Mouse (Mus musculus) cerebellum, adult 18-20 months (tissue): Measurements from ENCODE around the gene Krt15.

Experiments
- DNase-seq, 2 experiments: peaks; one replicate each; pipeline ENCODE4 v3.0.0; 2021

Gene Krt15

DNA sequence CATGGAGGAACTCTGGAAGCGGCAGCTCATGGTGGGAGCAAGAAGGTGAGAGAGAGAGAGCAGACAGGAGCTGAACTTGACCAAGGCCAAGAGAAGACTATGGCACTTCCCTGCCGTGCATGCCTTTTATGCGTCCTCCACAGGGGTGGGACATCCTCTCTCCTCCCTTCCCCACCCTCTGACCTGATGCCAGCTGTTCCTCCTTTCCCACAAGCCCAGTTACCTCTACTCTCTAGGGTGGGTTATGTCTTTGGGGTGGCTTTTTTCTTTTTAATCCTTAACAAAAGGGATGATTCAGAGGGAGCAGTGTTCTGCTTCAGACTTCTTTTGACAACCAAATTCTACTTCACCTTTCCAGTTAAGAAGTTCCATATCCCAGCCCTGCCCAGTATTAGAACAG is 14.3 kb downstream of the Krt15 start, which contains the start of gene Krt13:
Krt13 (minus strand) TSS at position 101 of the 400 bp plus-strand sequence.
- DNase-seq: no peak

GRCm38 (mm10) chr11:100120331-100120730 is 15.4 kb downstream of the Krt15 start:
- DNase-seq: no peak

GRCm38 (mm10) chr11:100113742-100114029 is 22.0 kb downstream of the Krt15 start:
- DNase-seq: no peak

- DNase-seq: no peak
Observed at GRCm38 (mm10) chr11:100112935-100113741, 22.6 kb downstream of the Krt15 start.

GRCm38 (mm10) chr11:100105576-100106122 is 30.1 kb downstream of the Krt15 start, which contains the start of gene Krt36:
Krt36 (minus strand) TSS chr11:100105626.
- DNase-seq: no peak

GRCm38 (mm10) chr11:100102693-100103429 is 32.9 kb downstream of the Krt15 start:
- no peak for DNase-seq

DNA sequence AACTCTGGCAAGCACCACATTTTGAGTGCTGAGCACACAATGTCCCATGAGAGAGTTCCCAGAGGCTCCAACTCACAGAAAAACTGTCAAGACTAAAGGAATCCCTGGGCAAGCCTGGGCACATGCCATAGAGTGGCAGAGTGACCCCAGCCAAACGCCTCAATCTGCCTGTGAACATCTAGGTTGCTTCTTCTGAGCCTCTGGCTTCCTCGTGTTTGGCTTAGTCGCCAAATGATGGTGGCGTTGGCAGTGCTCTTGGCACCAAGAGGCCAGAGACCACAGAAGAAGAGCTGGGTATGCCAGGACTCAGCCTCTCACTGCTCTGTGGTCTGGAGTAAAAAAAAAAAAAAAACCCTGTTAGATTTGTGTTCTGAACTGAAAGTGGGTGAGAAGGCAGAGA is 35.3 kb downstream of the Krt15 start:
- no peak for DNase-seq

- no peak for DNase-seq
Observed at GRCm38 (mm10) chr11:100097819-100098218, 37.9 kb downstream of the Krt15 start.

DNA sequence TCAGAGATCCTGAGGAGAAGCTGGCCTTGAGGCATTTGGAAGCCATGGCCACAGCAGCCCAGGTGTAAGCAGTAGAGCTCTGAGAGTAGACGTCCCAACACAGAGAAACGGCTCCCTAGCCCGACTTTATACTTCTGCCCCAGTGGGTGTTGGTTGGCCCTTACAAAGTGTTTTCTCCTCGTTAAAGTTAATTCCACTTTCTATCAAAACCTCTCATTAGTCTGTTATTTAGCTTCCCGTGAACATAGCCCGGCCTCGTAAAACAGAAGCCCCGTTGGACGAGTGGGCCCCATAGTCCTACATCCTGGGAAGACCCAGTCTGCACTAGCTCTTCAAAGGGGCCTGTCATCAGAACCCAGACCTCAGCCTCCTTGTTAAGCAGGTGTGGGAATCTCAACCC is 39.6 kb downstream of the Krt15 start, which contains the start of gene Krt35:
Krt35 (minus strand) TSS at position 101 of the 400 bp plus-strand sequence.
- no peak for DNase-seq

DNA sequence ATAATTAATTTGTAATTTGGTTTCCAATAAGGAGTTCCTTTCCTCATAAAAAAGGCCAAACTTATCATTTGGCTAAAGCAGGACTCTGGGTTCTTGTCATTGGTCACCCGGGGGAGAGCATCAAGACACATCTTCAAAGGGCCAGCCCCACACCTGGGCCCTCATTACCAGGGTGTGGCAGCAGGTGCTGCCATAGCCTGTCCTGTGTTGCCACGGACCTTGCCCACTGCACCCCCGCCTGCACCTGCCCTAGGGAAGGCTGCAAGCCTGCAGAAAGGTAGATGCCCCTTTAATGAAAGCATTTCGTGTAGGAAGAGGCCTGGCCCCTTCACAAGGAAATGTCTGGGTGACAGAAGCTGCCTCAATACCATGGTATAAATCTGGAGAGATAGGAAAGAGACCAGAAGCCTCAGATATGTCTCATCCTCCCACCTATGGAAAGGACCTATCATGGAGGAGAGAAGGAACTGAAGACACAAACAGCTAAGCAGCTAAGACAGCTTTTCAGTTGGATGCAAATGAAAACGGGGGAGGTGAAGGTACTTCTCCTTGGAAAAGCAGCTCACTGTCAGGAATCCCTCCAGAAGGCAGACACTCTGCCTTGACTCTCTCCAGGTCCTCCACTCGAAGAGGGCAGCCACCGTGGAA is 47.2 kb downstream of the Krt15 start:
- DNase-seq: no peak

- DNase-seq: no peak
Observed at GRCm38 (mm10) chr11:100087861-100088260, 47.9 kb downstream of the Krt15 start, which contains the start of gene Krt32. Krt32 (minus strand) TSS chr11:100088226.
